Mouse (Mus musculus) brain, embryonic 14.5 days (tissue): ENCODE measurements around the gene B3galt5.

ENCODE experiments used
- CTCF ChIP-seq: fragments of 200-500 bp; IDR thresholded peaks from 2 replicates; pipeline ENCODE4 v1.5.1; 2012; ENCODE audit warnings: inconsistent platforms, mild to moderate bottlenecking, moderate library complexity, borderline replicate concordance; ENCODE audit not compliant: insufficient read depth, insufficient read length; ENCODE audit errors: extremely low read depth
- POLR2A ChIP-seq: fragments of 200-500 bp; IDR thresholded peaks from 2 replicates; pipeline ENCODE4 v1.6.1; 2012; ENCODE audit warnings: mild to moderate bottlenecking, inconsistent platforms, borderline replicate concordance; ENCODE audit not compliant: poor library complexity, insufficient read depth, insufficient read length, severe bottlenecking; ENCODE audit errors: extremely low read depth

DNA sequence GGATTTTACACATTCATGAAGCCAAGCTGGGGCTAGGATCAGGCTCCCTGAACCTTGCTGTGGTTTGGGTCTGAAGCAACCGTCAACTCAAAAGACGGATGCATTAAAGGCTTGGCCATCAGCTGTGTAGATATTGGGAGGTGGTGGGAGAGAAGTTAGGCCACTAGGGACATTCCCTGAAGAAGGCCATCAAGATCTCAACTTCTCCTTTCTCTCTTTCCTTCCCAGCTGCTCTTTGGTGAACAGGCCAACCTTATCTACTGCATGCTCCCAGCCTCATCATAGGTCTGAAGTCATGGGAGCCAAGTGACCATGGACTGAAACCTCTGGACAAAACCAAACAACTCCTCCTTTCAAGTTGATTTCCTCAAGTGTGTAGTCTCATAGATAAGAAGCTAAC is 115.9 kb downstream of the B3galt5 start:
- TF ChIP-seq CTCF (no peak), POLR2A (no peak)
